7 mouse cellular contexts compared by ENCODE assay signal in genomic region chr19:4216041-4216685, GRCm38 (mm10). TPM values are rescaled to one million over a fixed set of nuclear protein-coding genes. Genes with fewer than 3 reads are reported as not detected.
DNase-seq lines count a peak whose midpoint lies in the region; ATAC-seq and TF ChIP-seq lines count a peak whose summit lies in the region.

No protein-coding gene starts in this region.

- H3K27me3 ChIP-seq in spleen, adult 2 months (ENCODE audit: control insufficient read depth, insufficient read depth, low read length): no peaks in the 10 kb centered on the region
- H3K27me3 ChIP-seq in hindbrain, postnatal 0 days (ENCODE audit: insufficient read depth, low read length): peaks cover 12% of the 10 kb centered on the region
- no peaks in the 10 kb centered on the region for H3K27me3 ChIP-seq in lung, embryonic 15.5 days
- no peaks in the 10 kb centered on the region for H3K27me3 ChIP-seq in stomach, embryonic 14.5 days (ENCODE audit: control insufficient read depth, insufficient read depth, low read length)

- H3K9me3 ChIP-seq in hindbrain, postnatal 0 days (ENCODE audit: low read length): no peaks in the 10 kb centered on the region
- H3K9me3 ChIP-seq in lung, embryonic 15.5 days: no peaks in the 10 kb centered on the region
- H3K9me3 ChIP-seq in stomach, embryonic 14.5 days (ENCODE audit: control insufficient read depth, low read depth, low read length): no peaks in the 10 kb centered on the region

- H3K4me2 ChIP-seq in hindbrain, postnatal 0 days (ENCODE audit: low read depth, low read length): no peak overlapping the region
- peak overlapping the region; percentile 99 for H3K4me2 ChIP-seq in lung, embryonic 15.5 days
- peak overlapping the region; percentile 70 for H3K4me2 ChIP-seq in stomach, embryonic 14.5 days (replicated peaks; ENCODE audit: low read depth, low read length)

- peaks cover 2% of the 10 kb centered on the region; the same call in 1 of the 2 replicates for H3K36me3 ChIP-seq in spleen, adult 2 months (ENCODE audit: control insufficient read depth, insufficient read depth, low read length)
- H3K36me3 ChIP-seq in hindbrain, postnatal 0 days (ENCODE audit: insufficient read depth, low read length): no peaks in the 10 kb centered on the region
- no peaks in the 10 kb centered on the region for H3K36me3 ChIP-seq in lung, embryonic 15.5 days
- H3K36me3 ChIP-seq in stomach, embryonic 14.5 days (ENCODE audit: control insufficient read depth, insufficient read depth, low read length): no peaks in the 10 kb centered on the region

- peak overlapping the region; percentile 49 for H3K4me3 ChIP-seq in spleen, adult 2 months (ENCODE audit: extremely low read depth, insufficient read depth, insufficient read length)
- no peak overlapping the region for H3K4me3 ChIP-seq in hindbrain, postnatal 0 days (ENCODE audit: low read length)
- peak overlapping the region; percentile 83; the same call in 1 of the 2 replicates for H3K4me3 ChIP-seq in lung, embryonic 15.5 days
- peak overlapping the region; percentile 57; the same call in 1 of the 2 replicates for H3K4me3 ChIP-seq in stomach, embryonic 14.5 days (ENCODE audit: low read depth, low read length)

- WGBS in spleen, adult 2 months: 33% methylated on average over 14 of the region's 14 CpGs
- 21% methylated on average over 14 of the region's 14 CpGs for WGBS in hindbrain, postnatal 0 days
- 9% methylated on average over 14 of the region's 14 CpGs for WGBS in lung, embryonic 15.5 days
- WGBS in stomach, embryonic 14.5 days: 11% methylated on average over 14 of the region's 14 CpGs

- H3K27ac ChIP-seq in spleen, adult 2 months (ENCODE audit: insufficient read depth, low read length): peak overlapping the region; percentile 73
- no peak overlapping the region for H3K27ac ChIP-seq in hindbrain, postnatal 0 days
- peak overlapping the region; percentile 81 for H3K27ac ChIP-seq in lung, embryonic 15.5 days
- H3K27ac ChIP-seq in stomach, embryonic 14.5 days (ENCODE audit: low read length): peak overlapping the region; percentile 29; the same call in 1 of the 2 replicates

- no peak for TF ChIP-seq POLR2A in spleen, adult 2 months (IDR thresholded peaks at IDR 0.05; ENCODE audit: low read depth, low read length)

- DNase-seq in spleen, adult 2 months (ENCODE audit: low read depth in 1 of 2, low spot score in 2 of 2): no peak
- no peak for DNase-seq in spleen, adult 12 weeks (ENCODE audit: low spot score)
- peak; percentile 75 for DNase-seq in embryo, embryonic 11 days
- DNase-seq in hindbrain, postnatal 0 days (ENCODE audit: low spot score): peak; percentile 72

- ATAC-seq in hindbrain, postnatal 0 days: no peak
- ATAC-seq in lung, embryonic 15.5 days (ENCODE audit: borderline replicate concordance, extremely low read depth, low FRiP score, low TSS enrichment): no peak
- ATAC-seq in stomach, embryonic 14.5 days (ENCODE audit: insufficient number of reproducible peaks, insufficient read depth, low FRiP score, low read depth): no peak
- ATAC-seq in activated CD4-positive, CD25-positive, alpha-beta regulatory T cell, adult 4 months: no peak

- peaks cover 63% of the 10 kb centered on the region for H3K4me1 ChIP-seq in spleen, adult 2 months (ENCODE audit: control insufficient read depth, insufficient read depth, insufficient read length)
- peaks cover 30% of the 10 kb centered on the region; the same call in 1 of the 2 replicates for H3K4me1 ChIP-seq in hindbrain, postnatal 0 days (ENCODE audit: insufficient read depth, low read length)
- peaks cover 66% of the 10 kb centered on the region for H3K4me1 ChIP-seq in lung, embryonic 15.5 days
- H3K4me1 ChIP-seq in stomach, embryonic 14.5 days (ENCODE audit: control insufficient read depth, insufficient read depth, low read length): peaks cover 66% of the 10 kb centered on the region

- no peak for TF ChIP-seq CTCF in spleen, adult 2 months (IDR thresholded peaks at IDR 0.05; ENCODE audit: extremely low read depth, insufficient read depth, insufficient read length, insufficient replicate concordance)
- peak; percentile 74 for TF ChIP-seq CTCF in hindbrain, postnatal 0 days (IDR thresholded peaks at IDR 0.05; ENCODE audit: low read depth)

- no peak overlapping the region for H3K9ac ChIP-seq in hindbrain, postnatal 0 days (replicated peaks; ENCODE audit: low read length)
- 0 out of 2 replicates have a peak overlapping the region, but pooled peaks have one; percentile 5 for H3K9ac ChIP-seq in lung, embryonic 15.5 days
- no peak overlapping the region for H3K9ac ChIP-seq in stomach, embryonic 14.5 days (replicated peaks; ENCODE audit: low read depth, low read length)

RNA-seq across cellular contexts. Expression of gene AC109138.7, which starts 2.0 kb away (rescaled TPM):
- not detected in 2 replicates for polyA plus RNA-seq in spleen, adult 2 months (2012; rRNA removed)
- total RNA-seq in hindbrain, postnatal 0 days (2014; rRNA removed): not detected in 2 replicates
- not detected in 2 replicates for polyA plus RNA-seq in hindbrain, postnatal 0 days (2015; fragmentation: Nextera tagmentation; extraction: Ambion mirVana)
- not detected in 2 replicates for polyA plus RNA-seq in lung, embryonic 15.5 days (2015; fragmentation: Nextera tagmentation; extraction: Ambion mirVana)
- not detected in 2 replicates for polyA plus RNA-seq in stomach, embryonic 14.5 days (2014; fragmentation: Nextera tagmentation; extraction: Ambion mirVana)
- not detected for polyA plus RNA-seq in activated CD4-positive, CD25-positive, alpha-beta regulatory T cell, adult 4 months (2017; shearing (Covaris generic))

RNA-seq across cellular contexts. Expression of gene Clcf1, which starts 2.1 kb away (rescaled TPM):
- 128 and 163 TPM in 2 replicates for polyA plus RNA-seq in spleen, adult 2 months (2012; rRNA removed)
- total RNA-seq in hindbrain, postnatal 0 days (2014; rRNA removed): 0.42 and 3.8 TPM in 2 replicates
- 0.83 TPM in 2 replicates for polyA plus RNA-seq in hindbrain, postnatal 0 days (2015; fragmentation: Nextera tagmentation; extraction: Ambion mirVana)
- 4.7 and 5.5 TPM in 2 replicates for polyA plus RNA-seq in lung, embryonic 15.5 days (2015; fragmentation: Nextera tagmentation; extraction: Ambion mirVana)
- 7.3 and 8.3 TPM in 2 replicates for polyA plus RNA-seq in stomach, embryonic 14.5 days (2014; fragmentation: Nextera tagmentation; extraction: Ambion mirVana)
- 10 to 100 TPM; 19.7 to 29.7 TPM for polyA plus RNA-seq in activated CD4-positive, CD25-positive, alpha-beta regulatory T cell, adult 4 months (2017; shearing (Covaris generic))

RNA-seq across cellular contexts. Expression of gene Rad9a, which starts 14.7 kb away (rescaled TPM):
- polyA plus RNA-seq in spleen, adult 2 months (2012; rRNA removed): 53.1 and 62.9 TPM in 2 replicates
- total RNA-seq in hindbrain, postnatal 0 days (2014; rRNA removed): 15.8 and 25.8 TPM in 2 replicates
- polyA plus RNA-seq in hindbrain, postnatal 0 days (2015; fragmentation: Nextera tagmentation; extraction: Ambion mirVana): 13.7 and 14.6 TPM in 2 replicates
- polyA plus RNA-seq in lung, embryonic 15.5 days (2015; fragmentation: Nextera tagmentation; extraction: Ambion mirVana): 32.5 and 34.7 TPM in 2 replicates
- 33.3 and 33.5 TPM in 2 replicates for polyA plus RNA-seq in stomach, embryonic 14.5 days (2014; fragmentation: Nextera tagmentation; extraction: Ambion mirVana)
- 10 to 100 TPM; 37.7 to 40.3 TPM for polyA plus RNA-seq in activated CD4-positive, CD25-positive, alpha-beta regulatory T cell, adult 4 months (2017; shearing (Covaris generic))

RNA-seq across cellular contexts. Expression of gene Pold4, which starts 15.5 kb away (rescaled TPM):
- polyA plus RNA-seq in spleen, adult 2 months (2012; rRNA removed): 233 and 309 TPM in 2 replicates
- 28.1 and 28.7 TPM in 2 replicates for total RNA-seq in hindbrain, postnatal 0 days (2014; rRNA removed)
- polyA plus RNA-seq in hindbrain, postnatal 0 days (2015; fragmentation: Nextera tagmentation; extraction: Ambion mirVana): 24.5 and 26.2 TPM in 2 replicates
- 27.6 and 32.4 TPM in 2 replicates for polyA plus RNA-seq in lung, embryonic 15.5 days (2015; fragmentation: Nextera tagmentation; extraction: Ambion mirVana)
- 25.5 and 26.3 TPM in 2 replicates for polyA plus RNA-seq in stomach, embryonic 14.5 days (2014; fragmentation: Nextera tagmentation; extraction: Ambion mirVana)
- polyA plus RNA-seq in activated CD4-positive, CD25-positive, alpha-beta regulatory T cell, adult 4 months (2017; shearing (Covaris generic)): 100 to 1,000 TPM; 117 to 151 TPM

RNA-seq across cellular contexts. Expression of gene Ppp1ca, which starts 24.3 kb away (rescaled TPM):
- polyA plus RNA-seq in spleen, adult 2 months (2012; rRNA removed): 464 and 481 TPM in 2 replicates
- total RNA-seq in hindbrain, postnatal 0 days (2014; rRNA removed): 502 and 597 TPM in 2 replicates
- 564 and 571 TPM in 2 replicates for polyA plus RNA-seq in hindbrain, postnatal 0 days (2015; fragmentation: Nextera tagmentation; extraction: Ambion mirVana)
- polyA plus RNA-seq in lung, embryonic 15.5 days (2015; fragmentation: Nextera tagmentation; extraction: Ambion mirVana): 974 TPM in 2 replicates
- polyA plus RNA-seq in stomach, embryonic 14.5 days (2014; fragmentation: Nextera tagmentation; extraction: Ambion mirVana): 759 and 780 TPM in 2 replicates
- polyA plus RNA-seq in activated CD4-positive, CD25-positive, alpha-beta regulatory T cell, adult 4 months (2017; shearing (Covaris generic)): 1,000 to 10,000 TPM in 1 of 2 experiments, 100 to 1,000 TPM in 1; 945 to 1,075 TPM

Comparison
In these comparisons a context has a peak if more than half of its experiments do, and no peak if none do; other contexts are left out.
1. DNase-seq: peak in embryo, embryonic 11 days (single experiment) and hindbrain, postnatal 0 days (single experiment); none in spleen, adult 2 months (0 of 2) and spleen, adult 12 weeks (single experiment).